Mouse (Mus musculus): ENCODE data around the gene Ncstn. TPM values are rescaled to one million over a fixed set of nuclear protein-coding genes. Genes with fewer than 3 reads are reported as not detected.

Gene Ncstn
- total and polyA plus RNA-seq, 3 experiments = 15.0 to 56.1 (median 24.5) TPM

- TF ChIP-seq POLR2AphosphoS2 (IDR thresholded peaks at IDR 0.05; ENCODE audit: low read depth, low read length) = no peak
- TF ChIP-seq MXI1 (IDR thresholded peaks at IDR 0.05; ENCODE audit: low read depth, low read length) = peak; percentile 98
- no peak for TF ChIP-seq ZMIZ1 (IDR thresholded peaks at IDR 0.05; ENCODE audit: low read depth, low read length)
- TF ChIP-seq MAFK (IDR thresholded peaks at IDR 0.05; ENCODE audit: insufficient replicate concordance, low read length) = no peak
- TF ChIP-seq RCOR1 (conservative IDR thresholded peaks at IDR 0.05; ENCODE audit: low read depth, low read length) = no peak
Observed at GRCm38 (mm10) chr1:172126376-172127347, 44.1 kb upstream of the Ncstn start, which contains the start of gene Pex19 (continued).

DNA sequence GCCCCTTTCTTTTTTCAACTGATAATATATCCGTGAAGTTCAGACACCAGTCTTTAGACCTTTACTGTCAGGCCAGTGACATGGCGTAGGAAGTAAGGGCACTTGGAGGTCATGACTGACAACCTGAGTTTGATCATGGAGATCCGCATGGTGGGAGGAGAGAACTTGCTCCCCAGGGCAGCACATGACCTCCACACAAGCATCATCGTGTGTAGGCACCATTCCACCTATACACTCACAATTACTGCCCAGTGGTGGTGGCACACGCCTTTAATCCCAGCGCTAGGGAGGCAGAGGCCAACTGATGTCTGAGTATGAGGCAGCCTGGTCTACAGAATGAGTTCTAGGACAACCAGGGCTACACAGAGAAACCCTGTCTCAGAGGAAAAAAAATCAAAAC is 42.0 kb upstream of the Ncstn start:
- H3K36me3 ChIP-seq (replicated peaks in 1 of 2; ENCODE audit: control insufficient read depth in 1 of 2, insufficient read depth in 1 of 2, low read length in 1 of 2) = peaks cover 38 to 60% of the 10 kb centered on the region in 2 experiments
- no peak overlapping the region for H3K27ac ChIP-seq (ENCODE audit: insufficient read depth, low read depth)
- H3K9me3 ChIP-seq (replicated peaks; ENCODE audit: low read length) = no peaks in the 10 kb centered on the region
- dilution Hi-C loops (cut with MboI; ENCODE audit: extremely low pct_ligation_motif_present, extremely low pct_unique_long_range_greater_than_20kb, low sequenced_read_pairs) = no loop called here
- no peak overlapping the region for H3K9ac ChIP-seq (ENCODE audit: insufficient read depth, low read depth)
- no peak overlapping the region for H3K4me3 ChIP-seq (replicated peaks in 1 of 3; ENCODE audit: low read depth in 2 of 3, low read length in 2 of 3, poor library complexity in 1 of 3)
- peaks cover 3 to 18% of the 10 kb centered on the region in 2 experiments for H3K4me1 ChIP-seq (ENCODE audit: control insufficient read depth in 1 of 2, insufficient read depth in 2 of 2)
- TF ChIP-seq POLR2AphosphoS2 (IDR thresholded peaks at IDR 0.05; ENCODE audit: low read depth, low read length) (no peak), RCOR1 (conservative IDR thresholded peaks at IDR 0.05; ENCODE audit: low read depth, low read length) (no peak), MAFK (IDR thresholded peaks at IDR 0.05; ENCODE audit: insufficient replicate concordance, low read length) (no peak), ZMIZ1 (IDR thresholded peaks at IDR 0.05; ENCODE audit: low read depth, low read length) (no peak), CHD2 (IDR thresholded peaks at IDR 0.05; ENCODE audit: low read length) (no peak), MAZ (IDR thresholded peaks at IDR 0.05; ENCODE audit: low read depth, low read length) (no peak), NELFE (IDR thresholded peaks at IDR 0.05; ENCODE audit: low read depth, low read length) (no peak), MXI1 (IDR thresholded peaks at IDR 0.05; ENCODE audit: low read depth, low read length) (no peak), CTCF (conservative IDR thresholded peaks at IDR 0.05 in 1 of 2, IDR thresholded peaks at IDR 0.05 in 1 of 2; ENCODE audit: low read depth in 2 of 2, low read length in 2 of 2) (no peak)
- H3K27me3 ChIP-seq (replicated peaks) = no peaks in the 10 kb centered on the region
- H3K79me2 ChIP-seq (replicated peaks; ENCODE audit: control insufficient read depth, extremely low read depth, insufficient read depth, poor library complexity, severe bottlenecking) = peaks cover 8% of the 10 kb centered on the region
- H3K4me2 ChIP-seq (ENCODE audit: insufficient read depth, low read depth, poor library complexity, severe bottlenecking) = no peak overlapping the region
- DNase-seq (ENCODE audit: extremely low read depth) = no peak
- in situ Hi-C loops (cut with MboI; ENCODE audit: low pct_ligation_motif_present, low pct_unique_long_range_greater_than_20kb, low sequenced_read_pairs) = no loop called here

DNA sequence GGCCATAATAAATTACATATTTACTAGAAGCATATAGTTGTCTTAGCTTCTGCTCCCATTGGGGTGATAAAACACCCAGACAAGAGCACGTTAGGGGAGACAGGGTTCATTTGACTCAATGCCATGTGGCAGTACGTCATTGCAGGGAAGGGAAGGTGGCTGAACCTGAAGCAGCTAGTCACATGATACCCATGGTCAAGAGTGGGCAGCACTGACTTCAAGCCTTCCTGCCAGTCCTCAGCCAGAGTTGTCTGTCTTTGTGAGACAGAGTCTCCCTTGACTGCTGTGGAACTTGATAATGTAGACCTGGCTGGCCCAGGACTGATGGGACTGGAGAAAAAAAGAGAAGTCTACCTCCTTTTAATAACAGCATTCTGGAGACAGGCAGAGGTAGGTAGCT is 40.1 kb upstream of the Ncstn start:
- H3K27me3 ChIP-seq (replicated peaks) = no peaks in the 10 kb centered on the region
- H3K4me3 ChIP-seq (replicated peaks in 1 of 3; ENCODE audit: low read depth in 2 of 3, low read length in 2 of 3, poor library complexity in 1 of 3) = no peak overlapping the region
- peaks cover 7% of the 10 kb centered on the region for H3K79me2 ChIP-seq (replicated peaks; ENCODE audit: control insufficient read depth, extremely low read depth, insufficient read depth, poor library complexity, severe bottlenecking)
- dilution Hi-C loops (cut with MboI; ENCODE audit: extremely low pct_ligation_motif_present, extremely low pct_unique_long_range_greater_than_20kb, low sequenced_read_pairs) (no loop called here), in situ Hi-C loops (cut with MboI; ENCODE audit: low pct_ligation_motif_present, low pct_unique_long_range_greater_than_20kb, low sequenced_read_pairs) (no loop called here)
- peaks cover 45 to 65% of the 10 kb centered on the region in 2 experiments for H3K36me3 ChIP-seq (replicated peaks in 1 of 2; ENCODE audit: control insufficient read depth in 1 of 2, insufficient read depth in 1 of 2, low read length in 1 of 2)
- H3K4me2 ChIP-seq (ENCODE audit: insufficient read depth, low read depth, poor library complexity, severe bottlenecking) = no peak overlapping the region
- H3K9me3 ChIP-seq (replicated peaks; ENCODE audit: low read length) = no peaks in the 10 kb centered on the region
- TF ChIP-seq HCFC1 (IDR thresholded peaks at IDR 0.05; ENCODE audit: low read depth, low read length) (no peak), RAD21 (IDR thresholded peaks at IDR 0.05; ENCODE audit: low read depth, low read length) (no peak), MEF2A (IDR thresholded peaks at IDR 0.05; ENCODE audit: borderline replicate concordance, low read depth, low read length) (no peak), PAX5 (IDR thresholded peaks at IDR 0.05; ENCODE audit: low read length) (no peak), CHD2 (IDR thresholded peaks at IDR 0.05; ENCODE audit: low read length) (no peak), POLR2AphosphoS2 (IDR thresholded peaks at IDR 0.05; ENCODE audit: low read depth, low read length) (no peak), ZNF384 (IDR thresholded peaks at IDR 0.05; ENCODE audit: low read depth, low read length) (no peak)
- no peak overlapping the region for H3K27ac ChIP-seq (ENCODE audit: insufficient read depth, low read depth)
- peaks cover 3 to 10% of the 10 kb centered on the region in 2 experiments for H3K4me1 ChIP-seq (ENCODE audit: control insufficient read depth in 1 of 2, insufficient read depth in 2 of 2)
- no peak overlapping the region for H3K9ac ChIP-seq (ENCODE audit: insufficient read depth, low read depth)
- DNase-seq (ENCODE audit: extremely low read depth) = no peak

Measured in CH12.LX (cell line).